Mouse (Mus musculus) gastrocnemius, postnatal 25 days (tissue): Measurements from ENCODE around the gene Tigar. TPM values are rescaled to one million over a fixed set of nuclear protein-coding genes. Genes with fewer than 3 reads are reported as not detected.
A peak's percentile ranks its signal among the peaks of the same experiment; 100 is the strongest.

ENCODE experiments used
- DNase-seq: peaks from one replicate; pipeline ENCODE4 v3.0.0; 2022
- total RNA-seq, 2 experiments: library from RNA; stranded (reverse); gene quantifications; 1 replicate in 1 of 2; 2 replicates in 1 of 2; pipeline ENCODE4 v1.2.3; 2021

Tigar gene
- total RNA-seq, 2 experiments from 2014 or later: 40.9 to 48.8 TPM

- no peak for DNase-seq
These were observed 33.1 kb upstream of the Tigar start for GRCm38 (mm10) chr6:127142154-127143123.

- no peak for DNase-seq
These were observed 29.6 kb upstream of the Tigar start for GRCm38 (mm10) chr6:127138962-127139361.

- no peak for DNase-seq
These were observed 24.3 kb upstream of the Tigar start for GRCm38 (mm10) chr6:127133433-127134245.

GRCm38 (mm10) chr6:127132719-127133118, 23.4 kb upstream of the Tigar start:
- DNase-seq: no peak

GRCm38 (mm10) chr6:127131946-127132345, 22.6 kb upstream of the Tigar start:
- DNase-seq: no peak

GRCm38 (mm10) chr6:127130377-127130776, 21.0 kb upstream of the Tigar start:
- DNase-seq: no peak

GRCm38 (mm10) chr6:127129659-127130058, 20.3 kb upstream of the Tigar start:
- no peak for DNase-seq

GRCm38 (mm10) chr6:127123506-127123905, 14.1 kb upstream of the Tigar start:
- no peak for DNase-seq

GRCm38 (mm10) chr6:127122996-127123395, 13.6 kb upstream of the Tigar start:
- no peak for DNase-seq

GRCm38 (mm10) chr6:127122221-127122806, 13.0 kb upstream of the Tigar start:
- no peak for DNase-seq

- DNase-seq: no peak
These were observed 5.5 kb upstream of the Tigar start for GRCm38 (mm10) chr6:127114753-127115456.

GRCm38 (mm10) chr6:127108368-127109060, 843 bp downstream of the Tigar start:
- no peak for DNase-seq

GRCm38 (mm10) chr6:127107413-127107812, 1.9 kb downstream of the Tigar start:
- no peak for DNase-seq

GRCm38 (mm10) chr6:127106726-127107125, 2.6 kb downstream of the Tigar start:
- no peak for DNase-seq

GRCm38 (mm10) chr6:127106189-127106588, 3.2 kb downstream of the Tigar start:
- peak; percentile 71 for DNase-seq

GRCm38 (mm10) chr6:127105107-127105506, 4.2 kb downstream of the Tigar start:
- DNase-seq: peak; percentile 29

GRCm38 (mm10) chr6:127104396-127105029, 4.8 kb downstream of the Tigar start:
- no peak for DNase-seq

GRCm38 (mm10) chr6:127103506-127104275, 5.7 kb downstream of the Tigar start:
- DNase-seq: no peak

- DNase-seq: no peak
These were observed 14.8 kb downstream of the Tigar start for GRCm38 (mm10) chr6:127094565-127094964.

- DNase-seq: no peak
These were observed 22.6 kb downstream of the Tigar start for GRCm38 (mm10) chr6:127086739-127087138.
